Mouse (Mus musculus) bone marrow macrophage, adult 2 months (primary cell): ENCODE measurements around the gene Drc3. TPM values are rescaled to one million over a fixed set of nuclear protein-coding genes. Genes with fewer than 3 reads are reported as not detected.

ENCODE experiments used
- H3K27ac ChIP-seq: 2 replicates; pipeline ENCODE4 v1.5.1; 2012; ENCODE audit warnings: low read depth, low read length; ENCODE audit not compliant: insufficient read depth
- H3K4me1 ChIP-seq: 2 replicates; pipeline ENCODE4 v1.6.1; 2012; ENCODE audit warnings: low read length; ENCODE audit not compliant: control insufficient read depth, insufficient read depth
- H3K4me3 ChIP-seq: 2 replicates; pipeline ENCODE4 v1.5.1; 2012; ENCODE audit warnings: mild to moderate bottlenecking, low read length, moderate library complexity; ENCODE audit not compliant: insufficient read depth
- CTCF ChIP-seq: IDR thresholded peaks from 2 replicates; pipeline ENCODE4 v1.5.1; 2012; ENCODE audit warnings: low read depth, mild to moderate bottlenecking, low read length, moderate library complexity
- POLR2A ChIP-seq: IDR thresholded peaks from 2 replicates; pipeline ENCODE4 v1.6.1; 2012; ENCODE audit warnings: mild to moderate bottlenecking, low read depth, low read length, borderline replicate concordance
- polyA plus RNA-seq: library from polyadenylated mRNA; stranded (reverse); fragments of >200 nt; gene quantifications from 2 replicates; pipeline ENCODE4 v1.2.4, GENCODE M21; 2012; ENCODE audit not compliant: missing spikeins, insufficient read depth, insufficient read length

The Drc3 gene
- polyA plus RNA-seq, 1 experiment: not detected

- peaks cover 16% of the 10 kb centered on the region for H3K4me1 ChIP-seq
Measured at GRCm38 (mm10) chr11:60440176-60440575, 87.0 kb downstream of the Drc3 start.

DNA sequence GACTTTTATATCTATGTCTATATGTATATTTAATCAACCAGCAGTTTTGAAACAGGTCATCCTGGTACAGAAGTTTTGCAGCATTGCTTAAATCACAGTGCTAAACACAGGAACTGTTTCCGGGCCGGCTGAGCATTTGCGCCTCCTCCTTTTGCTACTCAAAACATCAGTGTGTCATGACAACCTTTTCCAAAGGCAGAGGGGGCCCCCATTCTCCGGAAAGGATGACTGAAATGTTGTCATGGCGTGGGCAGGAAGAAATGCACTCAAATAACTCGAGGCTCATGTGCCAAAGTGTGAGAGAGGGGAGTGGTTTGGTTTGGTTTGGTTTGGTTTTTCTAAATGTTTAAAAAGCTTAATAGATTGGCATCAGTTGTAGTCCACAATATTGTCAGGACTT, 89.8 kb downstream of the Drc3 start:
- Histone ChIP-seq H3K4me1 (no peaks in the 10 kb centered on the region), H3K27ac (no peak overlapping the region), H3K4me3 (no peak overlapping the region)
- TF ChIP-seq CTCF (no peak), POLR2A (no peak)

More at GRCm38 (mm10) chr11:60440176-60440575, 87.0 kb downstream of the Drc3 start:
- no peak overlapping the region for H3K4me3 ChIP-seq
- no peak for TF ChIP-seq POLR2A
- TF ChIP-seq CTCF: no peak
- H3K27ac ChIP-seq: no peak overlapping the region

Other genes with a start within 250 kb of the Drc3 start
- 11.3 and 12.9 TPM in 2 replicates for gene Rai1, start 248.3 kb upstream of the Drc3 start, polyA plus RNA-seq
- gene Srebf1, start 130.7 kb upstream of the Drc3 start, polyA plus RNA-seq: 41.9 and 49.2 TPM in 2 replicates
- 18.1 and 20.4 TPM in 2 replicates for gene Tom1l2, start 424 bp upstream of the Drc3 start, polyA plus RNA-seq
- 13.6 and 13.9 TPM in 2 replicates for gene Gid4, start 63.8 kb downstream of the Drc3 start, polyA plus RNA-seq
- 18.1 and 20.3 TPM in 2 replicates for gene Atpaf2, start 65.1 kb downstream of the Drc3 start, polyA plus RNA-seq
- gene Drg2, start 101.3 kb downstream of the Drc3 start, polyA plus RNA-seq: 27.7 and 30.8 TPM in 2 replicates
- not detected in 2 replicates for gene Myo15, start 116.0 kb downstream of the Drc3 start, polyA plus RNA-seq
- gene Alkbh5, start 183.1 kb downstream of the Drc3 start, polyA plus RNA-seq: 39.2 and 40.4 TPM in 2 replicates